Mouse (Mus musculus) heart, postnatal 0 days (tissue): ENCODE results near the gene Parg.

ENCODE experiments used
- CTCF ChIP-seq: IDR thresholded peaks from 2 replicates; pipeline ENCODE4 v1.5.1; 2016; ENCODE audit warnings: antibody characterized with exemption, control low read depth, low read depth
- EP300 ChIP-seq: IDR thresholded peaks from 2 replicates; pipeline ENCODE4 v1.6.1; 2016; ENCODE audit warnings: antibody characterized with exemption, low read depth

DNA sequence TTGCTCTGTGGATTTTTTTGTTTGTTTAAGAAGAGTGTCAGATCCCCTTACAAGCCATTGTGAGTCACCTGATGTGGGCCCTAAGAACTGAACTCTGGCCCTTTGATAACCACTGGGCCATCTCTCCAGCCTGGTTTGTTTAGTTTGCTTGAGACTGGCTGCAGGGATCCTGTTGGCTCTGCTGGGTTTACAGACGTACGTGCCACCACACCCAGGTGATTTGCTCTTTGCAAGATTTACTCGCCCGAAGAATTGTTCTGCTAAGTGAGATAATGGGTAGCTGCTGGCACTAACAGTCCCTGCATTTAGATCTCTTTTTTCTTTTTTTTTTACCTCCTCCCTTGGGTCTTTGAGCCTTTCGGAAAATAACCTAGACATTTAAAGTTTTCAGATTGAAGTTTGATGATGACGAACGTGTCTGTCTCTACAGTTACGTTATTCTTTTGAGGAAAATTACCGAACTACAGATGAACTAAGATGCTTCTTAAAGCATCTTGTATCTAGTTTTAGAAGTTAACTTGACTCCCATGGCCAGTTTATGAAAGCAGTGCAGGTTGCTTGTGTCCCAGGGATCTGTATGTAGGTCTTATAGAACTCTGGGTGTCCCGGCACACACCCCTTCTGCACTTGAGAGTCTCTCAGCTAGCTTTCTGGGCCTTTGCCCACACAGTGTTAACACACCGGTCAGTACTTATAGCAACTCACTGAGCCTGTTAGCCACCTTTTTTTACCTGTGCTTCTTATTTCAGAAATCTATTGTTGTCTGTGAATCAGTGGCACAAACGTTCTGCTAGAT, 40.5 kb upstream of the Parg start:
- no peak for TF ChIP-seq CTCF
- TF ChIP-seq EP300, result no peak
